Mouse (Mus musculus): Measurements from ENCODE around the gene Ccdc160. TPM values are rescaled to one million over a fixed set of nuclear protein-coding genes. Genes with fewer than 3 reads are reported as not detected.

Ccdc160 gene
- polyA plus RNA-seq, 1 experiment from 2014 or later, result 2.1 TPM

MicroRNAs within 50 kb of the gene (microRNA counts, 519-probe panel; counts per million panel counts)
- microRNA mmu-miR-106a+mmu-miR-17, result 6,636 counts per million, percentile 99 among the panel's probes with 10 or more counts
- microRNA mmu-miR-18b, result 2,754 counts per million, percentile 64 among the panel's probes with 10 or more counts
- microRNA mmu-miR-363, result 2,903 counts per million, percentile 64 among the panel's probes with 10 or more counts

Small RNAs within 50 kb of the gene (microRNA-seq; reads per million reads assigned to microRNA genes)
- gene Mir106a (1,142 reads per million, percentile 78 among the genes with 10 or more reads in this experiment), gene Mir18b (79.9 reads per million, percentile 47 among the genes with 10 or more reads in this experiment), gene Mir19b-2 (7.5 reads per million, percentile 21 among the genes with 10 or more reads in this experiment), gene Mir20b (774 reads per million, percentile 76 among the genes with 10 or more reads in this experiment), gene Mir363 (669 reads per million, percentile 74 among the genes with 10 or more reads in this experiment), gene Mir92-2 (256 reads per million, percentile 63 among the genes with 10 or more reads in this experiment)

Other genes starting within 250 kb of the Ccdc160 start
- gene Gpc3, start 177.2 kb upstream of the Ccdc160 start, polyA plus RNA-seq (2015; fragmentation: Nextera tagmentation; extraction: Ambion mirVana), result 33.5 and 34.9 TPM in 2 replicates
- gene Phf6, start 121.1 kb downstream of the Ccdc160 start, polyA plus RNA-seq (2015; fragmentation: Nextera tagmentation; extraction: Ambion mirVana), result 99.4 and 102 TPM in 2 replicates
- gene Hprt, start 196.9 kb downstream of the Ccdc160 start, polyA plus RNA-seq (2015; fragmentation: Nextera tagmentation; extraction: Ambion mirVana), result 78.1 and 78.3 TPM in 2 replicates